Mouse (Mus musculus) monocyte, adult 5-6 weeks (primary cell): ENCODE measurements around the gene Zcchc8. TPM values are rescaled to one million over a fixed set of nuclear protein-coding genes. Genes with fewer than 3 reads are reported as not detected.
A peak's percentile ranks its signal among the peaks of the same experiment; 100 is the strongest.

ENCODE experiments used
- ATAC-seq: fragments of 153-309, 156-312 bp; replicated peaks from 2 replicates; pipeline ENCODE4 v1.8.0; 2017; ENCODE audit warnings: mild to moderate bottlenecking; ENCODE audit not compliant: low TSS enrichment, insufficient number of reproducible peaks, severe bottlenecking, poor library complexity, low FRiP score
- total RNA-seq: library from RNA; stranded (forward); fragments of 200-1000, 200-491, 200-594 nt; gene quantifications from 3 replicates; pipeline ENCODE4 v1.2.3, GENCODE M21; 2017

The Zcchc8 gene
- total RNA-seq, 1 experiment from 2014 or later, result 187 TPM

DNA sequence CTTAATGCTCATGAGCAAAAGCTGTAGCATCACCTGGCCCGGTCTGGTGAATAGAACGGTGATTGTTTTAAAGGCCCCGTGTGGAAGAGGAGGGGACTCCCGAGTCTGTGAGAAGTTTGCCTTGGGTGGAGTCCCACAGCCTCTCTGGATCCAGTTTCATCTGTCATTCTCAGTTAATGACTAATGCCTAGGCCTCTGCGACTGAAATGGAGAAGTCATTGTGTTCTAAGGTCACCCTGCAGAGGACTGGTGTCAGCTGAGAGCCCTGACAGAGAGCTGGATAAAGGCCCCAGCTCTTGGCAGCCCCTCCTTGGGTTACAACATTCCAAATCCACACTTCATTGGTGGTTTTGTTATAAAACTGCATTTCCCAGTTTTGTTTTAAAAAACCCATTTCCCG, 26.4 kb downstream of the Zcchc8 start:
- peak; percentile 89 for ATAC-seq

DNA sequence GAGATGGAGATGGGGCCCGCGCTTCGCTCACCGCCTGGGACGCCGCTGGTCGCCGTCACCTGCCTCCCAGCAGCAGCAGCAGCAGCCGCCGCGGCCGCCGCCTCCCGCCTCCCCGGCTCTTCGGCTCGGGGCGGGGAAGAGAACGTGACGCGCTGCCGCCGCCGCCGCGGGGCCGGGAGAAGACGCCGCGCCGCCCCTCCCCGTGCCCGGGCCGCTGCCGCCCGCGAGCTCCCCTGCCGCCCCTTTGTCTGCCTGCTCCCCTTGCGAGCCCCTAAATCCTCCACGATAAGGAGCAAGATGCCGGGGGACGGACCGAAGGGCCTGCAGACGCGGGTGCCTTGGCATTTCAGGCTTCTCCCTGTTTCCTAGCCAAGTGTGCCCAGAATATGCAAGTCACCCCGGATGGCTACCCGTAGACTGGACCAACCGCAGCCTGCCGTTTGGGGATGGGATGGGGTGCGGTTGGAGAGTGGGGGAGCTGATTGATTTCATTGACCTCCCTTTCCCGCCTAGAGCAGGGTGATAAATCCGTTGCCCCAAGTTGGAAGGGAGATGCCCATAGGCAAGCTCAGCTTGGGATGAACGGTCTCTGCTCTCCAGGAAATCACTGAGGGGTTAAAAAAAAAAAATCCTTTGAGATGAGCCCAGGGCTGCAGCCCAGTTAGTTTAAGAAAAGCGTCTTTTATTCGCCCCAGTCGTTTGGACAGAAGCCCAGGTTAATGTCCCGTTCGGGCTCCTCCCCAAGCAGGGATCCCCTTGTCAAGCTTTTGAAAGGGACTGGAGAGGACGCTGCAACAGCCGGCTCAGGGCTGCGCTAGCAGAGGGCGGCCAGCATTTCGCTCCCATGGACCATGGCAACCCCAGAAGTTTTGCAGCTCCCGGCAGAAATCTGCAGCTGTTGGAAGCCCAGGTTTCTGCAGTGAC, 36.4 kb downstream of the Zcchc8 start, which contains the start of gene Clip1:
Gene Clip1 (minus strand): TSS at position 398 of the 924 bp plus-strand sequence.
- peak; percentile 52 for ATAC-seq

DNA sequence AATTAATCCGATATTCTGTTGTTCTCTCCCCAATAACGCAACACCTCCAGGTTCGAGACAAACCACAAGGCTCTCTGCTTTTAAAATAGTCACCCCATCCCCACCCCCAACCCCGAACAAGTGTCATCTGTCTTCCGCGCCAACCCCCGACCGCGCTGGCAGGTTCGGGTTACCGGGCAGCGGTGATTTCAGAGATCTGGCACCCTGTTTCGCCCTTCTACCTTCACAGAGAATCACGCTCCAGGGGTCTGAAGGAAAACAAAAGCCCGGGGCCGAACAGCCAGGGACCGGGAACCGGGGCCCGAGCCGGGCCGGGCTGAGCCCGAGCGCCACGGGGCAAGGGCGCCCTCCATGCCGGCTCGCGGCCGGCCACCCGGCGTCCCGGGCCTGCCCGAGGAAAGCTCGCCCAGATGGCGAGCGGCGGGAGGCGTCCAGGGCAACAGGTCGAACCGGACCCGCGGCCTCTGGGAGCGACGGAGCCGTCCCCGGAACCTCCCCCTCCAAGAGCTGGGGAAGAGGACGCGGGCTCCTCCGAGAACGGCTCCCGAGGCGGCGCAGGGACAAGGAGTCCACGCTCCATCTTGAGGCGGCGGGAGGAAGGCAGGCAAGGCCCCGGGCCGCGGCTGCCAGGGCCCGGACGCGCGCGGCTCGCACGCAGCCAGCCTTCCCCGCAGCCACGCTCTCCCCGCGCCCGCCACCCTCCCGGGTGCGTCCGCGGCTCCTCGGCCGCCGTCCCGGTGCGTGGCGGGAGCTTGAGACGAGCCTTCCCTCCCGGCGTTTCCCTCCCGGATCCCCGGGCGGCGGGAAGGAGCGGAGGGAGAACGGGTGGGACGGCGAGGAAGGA, 37.3 kb downstream of the Zcchc8 start:
- ATAC-seq, result no peak

DNA sequence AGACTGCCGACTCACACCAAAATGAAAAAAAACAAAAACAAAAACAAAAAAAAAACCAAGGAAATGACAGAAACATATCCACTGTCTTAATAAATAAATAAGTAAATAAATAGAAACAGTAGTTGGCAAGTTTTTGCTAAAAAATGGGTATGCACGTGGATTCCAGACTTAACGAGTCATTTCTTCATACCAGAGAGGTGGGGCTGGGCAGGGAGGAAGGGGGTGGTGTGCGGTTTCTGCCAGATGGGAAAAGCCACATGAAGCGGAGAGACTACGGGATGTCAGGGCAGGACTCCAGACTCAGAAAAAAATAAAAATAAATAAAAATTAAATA, 37.9 kb downstream of the Zcchc8 start:
- ATAC-seq, result no peak

DNA sequence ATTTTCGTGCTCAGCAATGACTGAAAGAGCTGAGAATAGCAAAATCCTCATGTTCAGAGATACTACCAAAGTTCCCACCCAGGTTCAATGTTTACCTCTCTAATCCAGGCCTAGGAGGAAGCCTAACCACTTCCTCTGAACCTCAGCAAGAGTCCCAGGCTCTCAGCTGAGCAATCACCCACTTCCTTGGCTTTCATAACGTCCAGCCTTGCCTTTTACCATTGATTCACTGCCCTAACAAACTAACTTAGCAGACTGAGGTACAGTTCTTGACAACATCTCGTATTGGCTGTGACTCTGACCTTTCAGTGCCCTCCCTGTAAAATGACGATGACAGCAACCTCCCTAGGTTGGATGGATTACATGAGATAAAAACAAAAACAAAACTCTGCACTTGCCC, 38.5 kb downstream of the Zcchc8 start:
- ATAC-seq, result peak; percentile 83

DNA sequence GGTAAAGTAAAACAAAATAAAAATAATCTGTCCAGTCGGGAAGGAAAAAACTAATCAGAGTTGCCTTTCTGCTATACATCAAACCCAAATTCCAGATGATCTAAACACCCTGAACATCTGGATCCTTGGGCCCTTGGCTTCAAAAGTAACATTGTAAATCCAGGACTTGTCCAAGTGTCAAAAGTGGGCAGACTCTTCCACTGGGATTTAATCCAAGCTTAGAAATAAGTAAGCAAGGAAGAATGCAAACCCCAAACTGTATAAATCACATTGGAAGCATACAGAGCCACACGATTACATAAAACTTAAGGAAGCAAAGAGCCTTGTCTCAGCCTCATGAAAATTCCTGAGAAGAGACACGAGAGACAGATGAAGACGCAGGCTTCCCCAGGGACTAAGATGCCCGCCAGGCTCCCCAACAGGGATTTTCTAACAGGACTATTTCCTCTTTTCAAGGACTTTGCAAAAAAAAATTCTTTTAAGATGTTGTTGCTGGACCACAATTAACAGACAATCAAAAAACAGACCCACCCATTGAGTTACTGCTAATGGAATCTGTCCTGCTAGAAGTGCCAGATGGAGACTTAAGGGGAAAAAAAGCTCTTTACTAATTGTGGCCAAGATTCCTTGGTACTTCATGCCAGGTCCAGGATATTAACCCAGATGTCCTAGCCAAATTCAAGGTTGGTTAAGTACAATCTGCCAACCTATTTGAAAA, 41.2 kb downstream of the Zcchc8 start:
- no peak for ATAC-seq

DNA sequence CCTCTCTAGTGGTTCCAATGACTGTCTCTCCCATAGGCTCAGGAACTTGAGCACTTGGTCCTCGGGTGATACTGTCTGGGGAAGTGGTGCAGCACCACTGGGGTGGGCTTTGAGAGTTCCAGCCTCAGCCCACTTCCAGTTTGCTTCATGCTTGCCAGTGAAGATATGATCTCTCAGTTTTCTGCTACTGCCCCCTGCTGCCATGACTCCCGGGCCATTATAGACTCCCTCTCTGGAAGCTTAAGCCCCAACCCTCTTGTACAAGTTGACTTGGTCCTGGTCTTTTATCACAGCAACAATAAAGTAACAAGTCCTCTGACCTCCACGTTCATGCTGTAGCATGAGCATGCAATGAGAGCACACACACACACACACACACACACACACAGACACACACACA, 41.8 kb downstream of the Zcchc8 start:
- ATAC-seq, result no peak

DNA sequence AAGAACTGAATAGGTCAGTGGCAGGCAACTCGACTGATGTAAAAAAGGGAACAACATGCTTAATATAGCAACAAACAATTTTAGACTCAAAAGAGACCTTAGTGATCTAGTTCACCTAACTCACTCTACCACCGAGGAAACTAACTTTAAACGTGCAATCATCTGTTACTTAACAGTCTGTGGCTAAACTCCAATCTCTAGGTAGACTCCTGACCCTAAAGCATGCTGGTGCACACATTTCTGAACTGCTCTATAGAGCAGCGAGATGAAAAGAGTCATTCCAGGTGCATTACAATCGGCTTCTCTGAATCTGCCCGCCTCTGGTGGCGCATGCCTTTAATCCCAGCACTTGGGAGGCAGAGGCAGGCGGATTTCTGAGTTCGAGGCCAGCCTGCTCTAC, 45.2 kb downstream of the Zcchc8 start:
- ATAC-seq, result no peak

DNA sequence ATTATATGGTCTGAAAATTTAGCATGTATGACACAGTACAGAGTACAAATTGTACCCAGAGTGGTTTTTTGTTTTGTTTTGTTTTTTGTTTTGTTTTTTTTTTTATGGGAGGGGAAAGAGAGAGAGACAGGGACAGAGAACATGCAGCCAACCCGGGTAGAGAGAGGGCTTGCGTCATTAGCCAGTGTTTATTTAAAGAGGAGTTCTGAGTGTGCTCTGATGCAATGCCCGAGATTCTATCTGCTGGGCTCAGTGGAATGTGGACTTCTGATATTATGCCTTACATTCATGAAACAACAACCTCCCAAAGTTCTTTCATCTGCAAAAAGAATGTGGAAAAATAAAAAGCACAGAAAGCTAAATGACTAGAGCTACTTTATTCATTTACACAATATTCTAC, 45.7 kb downstream of the Zcchc8 start:
- peak; percentile 71; the same call in 1 of the 2 replicates for ATAC-seq

DNA sequence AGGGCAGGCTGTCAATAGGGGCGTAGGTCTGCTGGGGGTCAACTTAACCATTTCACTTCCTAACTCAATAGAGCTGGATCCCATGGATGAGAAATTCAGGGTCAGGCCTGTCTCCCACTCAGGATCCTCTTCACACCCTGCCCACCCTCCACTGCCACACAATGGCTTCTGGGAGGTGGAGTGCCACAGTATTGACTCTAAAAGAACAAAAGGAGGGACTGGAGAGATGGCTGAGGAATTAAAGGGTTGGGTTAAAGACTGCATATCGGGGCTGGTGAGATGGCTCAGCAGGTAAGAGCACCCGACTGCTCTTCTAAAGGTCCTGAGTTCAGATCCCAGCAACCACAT, 49.5 kb downstream of the Zcchc8 start:
- ATAC-seq, result no peak

DNA sequence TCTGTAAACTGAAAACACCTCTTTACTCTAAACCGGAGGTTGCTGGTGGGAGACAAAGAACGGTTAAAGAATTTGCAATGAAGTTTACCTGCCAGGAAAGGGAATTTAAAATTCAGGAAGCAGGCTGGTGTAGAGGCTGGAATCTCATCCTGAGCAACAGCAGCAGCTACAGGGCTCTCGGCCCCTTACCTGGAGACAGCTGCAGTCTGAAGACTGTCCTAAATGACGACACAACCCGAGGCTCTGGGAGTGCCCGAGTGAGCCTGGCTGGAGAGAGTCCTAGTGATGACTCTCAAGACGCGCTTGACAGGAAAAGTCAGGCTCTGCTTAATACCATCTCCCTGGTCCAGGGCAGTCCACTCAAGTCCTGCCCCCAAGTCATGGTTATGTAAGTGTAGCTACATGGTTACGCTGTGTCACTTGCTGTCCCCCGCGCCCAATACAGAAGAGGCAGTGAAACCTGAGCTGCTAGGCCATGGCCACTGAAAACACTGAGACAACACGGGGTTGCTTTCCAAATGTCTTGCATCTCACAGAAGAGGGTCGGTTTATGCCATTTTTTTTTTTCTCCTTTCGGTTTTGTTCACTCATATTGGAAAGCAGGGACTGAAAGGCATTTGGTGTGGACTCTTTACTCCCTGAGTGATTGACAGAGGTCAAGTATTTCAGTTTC, 50.0 kb downstream of the Zcchc8 start:
- peak; percentile 66 for ATAC-seq

DNA sequence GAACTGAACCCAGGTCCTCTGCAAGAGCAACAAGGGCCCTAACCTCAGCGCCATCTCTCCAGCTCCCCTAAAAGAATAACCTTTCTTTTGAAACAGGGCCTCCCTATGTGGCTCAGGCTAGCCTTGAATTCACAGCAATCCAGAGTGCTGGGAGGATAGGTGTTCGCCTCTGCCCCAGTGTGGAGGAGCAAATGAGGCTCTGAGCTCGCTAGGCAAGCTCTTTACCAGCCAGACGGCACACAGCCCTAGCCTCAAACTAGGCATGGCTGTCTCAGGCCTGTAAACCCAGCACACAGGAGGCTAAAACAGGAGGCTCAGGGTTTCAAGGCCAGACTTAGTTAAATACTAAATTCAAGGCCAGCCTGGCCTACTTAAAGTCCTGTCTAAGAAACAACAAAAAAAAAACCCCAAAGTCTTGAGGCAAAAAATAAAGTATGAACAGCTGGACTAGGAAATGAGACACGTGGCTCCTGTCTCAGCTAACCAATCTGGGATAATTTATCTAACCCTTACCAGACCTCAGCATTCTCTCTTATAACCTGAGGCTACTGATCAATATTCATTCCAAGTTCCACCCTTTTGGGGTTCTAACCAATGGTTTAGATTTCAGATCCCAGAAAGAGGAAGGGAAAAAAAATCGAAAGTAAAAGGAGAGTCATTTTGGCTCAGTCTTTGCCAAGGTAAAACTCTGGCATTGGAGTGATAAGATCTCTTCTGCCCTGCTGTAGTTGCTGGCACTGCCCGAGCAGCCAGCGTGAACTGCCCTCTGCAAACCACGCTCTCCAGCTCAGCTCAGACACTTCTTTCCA, 50.7 kb downstream of the Zcchc8 start:
- ATAC-seq, result no peak

DNA sequence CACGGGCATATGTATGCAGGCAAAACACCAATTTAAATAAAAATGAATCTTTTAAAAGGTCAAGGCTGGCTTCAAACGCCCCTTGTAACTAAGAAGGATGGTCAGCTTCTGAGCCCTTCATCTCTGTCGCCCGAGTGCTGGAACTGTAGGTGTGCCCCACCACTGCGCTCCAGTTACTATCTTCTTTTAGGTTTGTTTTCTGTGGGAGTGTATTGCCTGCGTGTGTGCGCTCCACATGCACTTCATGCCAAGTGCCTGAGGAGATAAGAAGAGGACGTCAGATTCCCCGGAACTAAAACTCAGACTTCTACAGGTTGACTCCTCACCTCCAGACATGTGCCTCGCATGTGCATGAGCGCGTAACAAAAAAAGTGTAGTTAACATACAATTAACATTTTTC, 53.0 kb downstream of the Zcchc8 start:
- ATAC-seq, result no peak

DNA sequence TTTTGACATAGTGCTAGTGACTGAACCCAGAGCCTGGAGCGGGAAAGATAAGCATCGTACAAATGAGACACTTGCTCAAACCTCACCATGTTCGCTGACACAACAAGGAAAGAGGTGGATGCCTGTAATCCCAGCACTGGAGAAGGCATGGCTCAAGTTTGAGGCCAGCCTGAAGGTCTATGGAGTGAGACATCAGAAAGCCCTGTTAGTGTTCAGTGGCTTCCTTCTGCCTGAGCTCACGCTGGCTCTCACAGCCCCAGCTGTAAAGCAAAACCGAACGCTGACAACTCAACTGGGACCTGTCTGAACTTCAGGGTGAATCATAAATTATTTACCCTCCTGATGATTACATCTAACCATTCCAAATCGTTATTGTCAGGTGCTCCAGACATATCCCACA, 54.9 kb downstream of the Zcchc8 start:
- no peak for ATAC-seq

DNA sequence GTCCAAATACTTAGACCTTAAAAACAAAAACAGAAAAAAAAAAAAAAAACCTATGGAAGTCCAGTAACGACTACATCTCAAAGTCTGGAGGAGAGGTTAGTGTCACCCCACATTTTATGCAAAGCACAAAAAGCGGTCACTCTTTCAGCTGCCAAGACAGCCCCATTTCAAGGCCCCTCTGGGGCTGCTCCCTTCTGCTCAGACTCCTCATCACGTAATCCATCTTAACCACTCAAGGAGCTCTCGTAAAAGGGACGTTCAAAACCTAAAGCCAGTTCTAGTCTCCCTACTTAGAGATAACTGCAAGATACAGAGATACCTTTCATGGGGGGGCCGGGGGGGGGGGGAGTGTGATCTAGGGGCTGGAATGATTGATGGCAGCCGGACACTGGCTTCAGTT, 56.6 kb downstream of the Zcchc8 start:
- ATAC-seq, result no peak

DNA sequence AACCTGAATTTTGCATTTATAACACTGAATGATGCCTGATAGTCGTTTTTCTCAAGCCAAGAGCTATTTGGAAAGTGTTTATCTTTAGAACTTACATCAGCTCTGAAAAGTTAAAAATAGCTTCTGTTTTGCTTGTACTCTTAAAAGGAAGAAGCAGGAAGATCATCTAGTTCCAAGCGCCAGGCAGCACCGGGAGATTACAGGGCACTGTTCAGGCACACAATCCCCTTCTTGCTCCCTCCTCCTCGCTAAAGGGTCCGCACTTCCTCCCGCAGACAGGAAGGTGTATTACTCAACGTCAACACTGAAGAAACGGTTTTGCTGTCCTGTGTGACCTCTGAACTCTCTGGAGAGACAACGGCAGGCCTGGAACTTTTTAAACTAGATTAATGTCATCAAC, 58.8 kb downstream of the Zcchc8 start:
- peak; percentile 57 for ATAC-seq

DNA sequence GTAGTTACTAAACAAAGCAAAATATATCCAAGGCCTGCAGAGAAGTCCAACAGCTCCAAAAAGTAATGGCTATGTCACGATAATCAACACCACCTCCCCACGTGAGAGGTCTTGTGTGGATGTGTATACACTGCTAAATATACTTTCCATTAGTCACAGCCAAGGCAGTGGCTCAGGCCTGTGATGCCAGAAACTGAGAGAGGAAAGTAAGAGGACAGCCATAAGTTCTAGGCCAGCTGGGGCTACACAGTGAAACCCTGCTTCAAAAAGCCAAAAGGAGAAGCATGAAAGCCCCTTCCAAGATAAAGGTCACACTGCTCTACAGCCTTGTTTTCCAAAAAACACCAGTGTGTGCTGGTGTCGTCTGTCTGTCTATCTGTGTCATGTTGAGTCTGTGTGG, 59.3 kb downstream of the Zcchc8 start:
- ATAC-seq, result peak; percentile 52

DNA sequence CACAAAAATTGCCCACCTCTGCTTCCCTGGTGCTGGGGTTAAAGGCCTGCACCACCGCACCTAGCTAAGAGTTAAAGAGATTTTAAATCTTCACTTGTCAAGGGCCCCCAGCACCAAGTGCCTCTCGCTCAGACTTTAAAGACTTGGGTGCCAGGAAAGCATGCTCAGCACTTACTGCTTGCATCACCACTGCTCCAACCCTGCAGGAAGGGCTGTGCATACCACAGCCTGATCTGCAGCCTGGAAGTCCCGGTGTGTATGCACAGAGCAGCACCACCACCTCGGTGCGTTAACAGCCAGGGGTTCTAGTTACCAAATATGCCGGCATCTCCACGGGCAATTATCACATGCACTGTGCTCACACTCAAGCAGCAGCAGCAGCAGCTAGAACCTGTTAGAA, 63.2 kb downstream of the Zcchc8 start:
- ATAC-seq, result no peak
